Mouse (Mus musculus): ENCODE measurements around the gene Vmn1r22.

DNA sequence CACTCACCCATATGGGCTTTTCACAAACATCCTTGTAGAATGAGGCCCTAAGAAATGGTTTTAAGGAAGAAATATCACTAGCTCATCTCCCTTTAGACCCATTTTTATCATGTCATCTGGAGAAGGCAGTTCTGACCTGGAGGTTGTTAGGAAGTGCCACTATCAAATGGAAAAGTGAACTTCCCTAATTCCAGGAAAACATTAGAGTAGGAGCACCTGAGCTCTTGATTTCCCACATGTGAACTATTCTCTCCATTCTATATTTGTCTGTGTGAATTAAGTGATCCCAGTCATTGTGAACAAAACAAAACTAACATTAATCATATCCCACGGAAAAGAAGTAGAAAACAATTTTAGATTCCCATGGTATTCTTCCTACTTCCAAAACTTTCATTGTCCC lies at the start of gene Vmn1r22:
- no peak for TF ChIP-seq POLR2A (IDR thresholded peaks at IDR 0.05; ENCODE audit: borderline replicate concordance, extremely low read depth, low read depth, low read length)
- TF ChIP-seq CTCF (IDR thresholded peaks at IDR 0.05; ENCODE audit: insufficient read depth, low read length), result no peak
